Mouse (Mus musculus): ENCODE results near the gene Aifm1. TPM values are rescaled to one million over a fixed set of nuclear protein-coding genes. Genes with fewer than 3 reads are reported as not detected.

Aifm1 gene
- polyA plus RNA-seq, 1 experiment from 2014 or later: 115 TPM

Other genes with a start within 250 kb of the Aifm1 start
- 3.2 and 3.5 TPM in 2 replicates for gene Bcorl1, start 172.2 kb downstream of the Aifm1 start, polyA plus RNA-seq (2015; fragmentation: Nextera tagmentation; extraction: Ambion mirVana)
- 11.8 and 15.5 TPM in 2 replicates for gene Elf4, start 50.4 kb downstream of the Aifm1 start, polyA plus RNA-seq (2015; fragmentation: Nextera tagmentation; extraction: Ambion mirVana)
- 3.9 and 4.8 TPM in 2 replicates for gene Rab33a, start 5.7 kb upstream of the Aifm1 start, polyA plus RNA-seq (2015; fragmentation: Nextera tagmentation; extraction: Ambion mirVana)
- gene Zfp280c, start 80.9 kb upstream of the Aifm1 start, polyA plus RNA-seq (2015; fragmentation: Nextera tagmentation; extraction: Ambion mirVana): 5.5 and 6.0 TPM in 2 replicates
- 11.5 and 11.8 TPM in 2 replicates for gene Slc25a14, start 109.8 kb upstream of the Aifm1 start, polyA plus RNA-seq (2015; fragmentation: Nextera tagmentation; extraction: Ambion mirVana)
- 0.27 and 0.45 TPM in 2 replicates for gene Gpr119, start 160.9 kb upstream of the Aifm1 start, polyA plus RNA-seq (2015; fragmentation: Nextera tagmentation; extraction: Ambion mirVana)
- 13.1 and 14.0 TPM in 2 replicates for gene Rbmx2, start 181.4 kb upstream of the Aifm1 start, polyA plus RNA-seq (2015; fragmentation: Nextera tagmentation; extraction: Ambion mirVana)

All from intestine, embryonic 16.5 days (tissue).